ENCODE assay signal across 15 mouse cellular contexts in the genomic region with DNA sequence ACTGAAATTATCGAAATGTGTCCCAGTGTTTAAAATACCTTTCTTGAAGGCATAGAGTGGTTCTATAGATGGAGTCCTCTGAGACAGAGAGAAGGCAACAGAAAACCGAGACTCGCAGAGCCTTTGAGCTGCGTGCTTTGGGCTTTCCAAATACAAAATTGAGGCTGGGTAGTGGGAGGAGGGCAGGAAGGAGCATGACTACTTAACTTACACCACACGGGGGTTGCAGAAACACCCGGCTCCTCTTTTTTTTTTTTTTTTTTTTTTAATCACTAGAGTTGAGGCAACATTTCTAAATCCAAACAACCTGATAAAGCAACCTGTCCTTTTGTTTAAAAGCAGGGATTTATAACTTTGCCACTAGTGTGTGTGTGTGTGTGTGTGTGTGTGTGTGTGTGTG. TPM values are rescaled to one million over a fixed set of nuclear protein-coding genes. Genes with fewer than 3 reads are reported as not detected.
DNase-seq lines count a peak whose midpoint lies in the region; ATAC-seq and TF ChIP-seq lines count a peak whose summit lies in the region.
"Had no signal": no experiment of that assay in that cellular context is flagged by ENCODE, and none has a peak within 500 bp of the region (broad histone marks: within the 10 kb centered on the region; RNA-seq: fewer than 3 reads in every experiment).

Gene Tlr7 (minus strand): TSS at position 160 of the 400 bp plus-strand sequence.

- no peaks in the 10 kb centered on the region for H3K27me3 ChIP-seq in thymus, adult 2 months (ENCODE audit: control insufficient read depth, insufficient read depth, low read length)
- H3K27me3 ChIP-seq in heart, embryonic 10.5 days (ENCODE audit: insufficient read depth, poor library complexity, severe bottlenecking) = no peaks in the 10 kb centered on the region
- H3K27me3 ChIP-seq: heart, embryonic 12.5 days; liver, embryonic 15.5 days had no signal

- H3K4me1 ChIP-seq in thymus, adult 2 months (replicated peaks; ENCODE audit: control insufficient read depth, insufficient read depth, low read length) = peaks cover 7% of the 10 kb centered on the region
- no peaks in the 10 kb centered on the region for H3K4me1 ChIP-seq in heart, embryonic 10.5 days
- H3K4me1 ChIP-seq: liver, embryonic 15.5 days had no signal

- H3K27ac ChIP-seq in layer of hippocampus, adult 2 months = peak within 1 kb of the TSS; percentile 78
- no peak within 1 kb of the TSS; the same call in 1 of the 2 replicates for H3K27ac ChIP-seq in thymus, adult 2 months (ENCODE audit: control insufficient read depth, insufficient read depth, low read length)
- H3K27ac ChIP-seq in heart, embryonic 10.5 days = no peak within 1 kb of the TSS
- H3K27ac ChIP-seq: liver, embryonic 15.5 days had no signal

- no peak within 1 kb of the TSS for H3K4me3 ChIP-seq in layer of hippocampus, adult 2 months
- no peak within 1 kb of the TSS for H3K4me3 ChIP-seq in thymus, adult 2 months (ENCODE audit: control insufficient read depth, insufficient read depth, low read length)
- no peak within 1 kb of the TSS for H3K4me3 ChIP-seq in heart, embryonic 10.5 days
- H3K4me3 ChIP-seq: heart, embryonic 12.5 days; liver, embryonic 15.5 days had no signal

- TF ChIP-seq CTCF in layer of hippocampus, adult 2 months (conservative IDR thresholded peaks at IDR 0.05) = no peak
- TF ChIP-seq CTCF in thymus, adult 2 months (IDR thresholded peaks at IDR 0.05; ENCODE audit: borderline replicate concordance, control insufficient read depth, extremely low read depth, insufficient read depth, low read length, poor library complexity) = no peak

- H3K9me3 ChIP-seq in heart, embryonic 10.5 days = no peaks in the 10 kb centered on the region
- H3K9me3 ChIP-seq: heart, embryonic 12.5 days; liver, embryonic 15.5 days had no signal

- DNase-seq in layer of hippocampus, adult 2 months (ENCODE audit: low spot score in 2 of 2) = no peak
- no peak for DNase-seq in layer of hippocampus, postnatal 36 days
- DNase-seq in thymus, adult 2 months = peak; percentile 33
- no peak for DNase-seq in heart, embryonic 10.5 days (ENCODE audit: low spot score)
- no peak for DNase-seq in urinary bladder, postnatal 36 days (ENCODE audit: low spot score in 2 of 2)
- DNase-seq in spleen, adult 12 weeks (ENCODE audit: low spot score) = no peak
- DNase-seq: adrenal gland, adult 2 months; kidney, adult 18-20 months; left cerebral cortex, postnatal 4 days; right cerebral cortex, postnatal 14 days had no signal

- TF ChIP-seq POLR2A in thymus, adult 2 months (IDR thresholded peaks at IDR 0.05; ENCODE audit: control insufficient read depth, extremely low read depth, insufficient read depth, low read length, poor library complexity) = no peak

- ATAC-seq in CD4-positive, CD25-positive, alpha-beta regulatory T cell, adult 4 months = peak; percentile 79
- peak; percentile 56 to 80; a peak in 3 of 4 replicates for ATAC-seq in hematopoietic stem cell, adult 5-6 weeks (replicated peaks in 1 of 2; ENCODE audit: insufficient read depth in 1 of 2, low FRiP score in 2 of 2, low TSS enrichment in 1 of 2, low read depth in 1 of 2, poor library complexity in 2 of 2, severe bottlenecking in 2 of 2)
- ATAC-seq: Patski had no signal

- WGBS in thymus, adult 2 months = 7% methylated on average over 6 of the region's 6 CpGs
- 83% methylated on average over 6 of the region's 6 CpGs for WGBS in heart, embryonic 10.5 days

- H3K36me3 ChIP-seq in thymus, adult 2 months (ENCODE audit: control insufficient read depth, insufficient read depth, low read length) = no peaks in the 10 kb centered on the region
- H3K36me3 ChIP-seq in heart, embryonic 10.5 days = no peaks in the 10 kb centered on the region
- H3K36me3 ChIP-seq: heart, embryonic 12.5 days; liver, embryonic 15.5 days had no signal

RNA-seq across cellular contexts. Expression of gene Tlr7, which starts in this region (rescaled TPM):
- total RNA-seq in layer of hippocampus, adult 2 months (2021) = 1 to 10 TPM; 2.5 to 2.7 TPM
- 1 to 10 TPM; 3.1 to 4.4 TPM for total RNA-seq in layer of hippocampus, postnatal 36 days (2021)
- polyA plus RNA-seq in CD4-positive, CD25-positive, alpha-beta regulatory T cell, adult 4 months (2017; shearing (Covaris generic)) = 10 to 100 TPM in 1 of 2 experiments, 1 to 10 TPM in 1; 8.7 to 11.5 TPM
- 9.2 and 17.6 TPM in 2 replicates for total RNA-seq in hematopoietic stem cell, adult 5-6 weeks (2017)
- 1.8 and 2.5 TPM in 2 replicates for polyA plus RNA-seq in thymus, adult 2 months (2012; rRNA removed)
- 0.14 TPM in 1 of 2 replicates, not detected in the other for polyA plus RNA-seq in heart, embryonic 10.5 days (2016; fragmentation: Nextera tagmentation; extraction: Ambion mirVana)
- polyA plus RNA-seq: Patski had no signal
